ENCODE assay signal across 24 mouse cellular contexts in genomic region chr14:120942803-120943202, GRCm38 (mm10).
"Had no signal": no experiment of that assay in that cellular context is flagged by ENCODE, and none has a peak within 500 bp of the region (broad histone marks: within the 10 kb centered on the region; RNA-seq: fewer than 3 reads in every experiment).

No protein-coding gene starts in this region.

- H3K27me3 ChIP-seq: heart, embryonic 12.5 days; hindbrain, embryonic 12.5 days; intestine, embryonic 15.5 days; limb, embryonic 12.5 days had no signal

- DNase-seq: forebrain, postnatal 0 days; gastrocnemius, postnatal 10 days; gastrocnemius, postnatal 25 days; heart, adult 18-20 months; heart, postnatal 10 days; heart, postnatal 4 days; kidney, adult 18-20 months; kidney, adult 8-10 months; kidney, postnatal 10 days; kidney, postnatal 25 days; kidney, postnatal 4 days had no signal

- ATAC-seq: forebrain, postnatal 0 days; hindbrain, embryonic 16.5 days; inflammation-experienced regulatory T-cells, adult 6 months; intestine, embryonic 15.5 days; intestine, postnatal 0 days had no signal

- H3K9me3 ChIP-seq: heart, embryonic 10.5 days; heart, embryonic 12.5 days; hindbrain, embryonic 10.5 days; hindbrain, embryonic 12.5 days; intestine, embryonic 15.5 days; limb, embryonic 10.5 days; limb, embryonic 12.5 days had no signal

- H3K27ac ChIP-seq: heart, embryonic 10.5 days; hindbrain, embryonic 10.5 days; hindbrain, embryonic 12.5 days; hindbrain, embryonic 14.5 days; intestine, embryonic 15.5 days; layer of hippocampus, adult 2 months; left cerebral cortex, adult 2 months; limb, embryonic 10.5 days; limb, embryonic 12.5 days had no signal

- H3K4me3 ChIP-seq: heart, embryonic 10.5 days; heart, embryonic 12.5 days; hindbrain, embryonic 10.5 days; hindbrain, embryonic 12.5 days; intestine, embryonic 15.5 days; layer of hippocampus, adult 2 months; left cerebral cortex, adult 2 months; limb, embryonic 10.5 days; limb, embryonic 12.5 days had no signal

- H3K4me1 ChIP-seq: heart, embryonic 10.5 days; hindbrain, embryonic 10.5 days; hindbrain, embryonic 12.5 days; intestine, embryonic 15.5 days; limb, embryonic 10.5 days; limb, embryonic 12.5 days had no signal

- H3K9ac ChIP-seq: forebrain, postnatal 0 days; heart, embryonic 12.5 days; hindbrain, embryonic 12.5 days; hindbrain, embryonic 14.5 days; intestine, embryonic 15.5 days; limb, embryonic 12.5 days had no signal

- H3K4me2 ChIP-seq: heart, embryonic 12.5 days; hindbrain, embryonic 12.5 days; hindbrain, embryonic 14.5 days; intestine, embryonic 15.5 days; limb, embryonic 12.5 days had no signal
